Mouse (Mus musculus): ENCODE data around the gene Gm42420. TPM values are rescaled to one million over a fixed set of nuclear protein-coding genes. Genes with fewer than 3 reads are reported as not detected.

Gm42420 gene
- total RNA-seq, 2 experiments from 2014 or later: 1.3 TPM; not detected in 1

Other genes starting within 250 kb of the Gm42420 start
- gene Slc37a3, start 208.1 kb upstream of the Gm42420 start, total RNA-seq (2021): 10 to 100 TPM; 70.8 to 79.2 TPM
- not detected for gene Rab19, start 204.6 kb upstream of the Gm42420 start, total RNA-seq (2021)
- gene Mkrn1, start 165.3 kb upstream of the Gm42420 start, total RNA-seq (2021): 100 to 1,000 TPM; 131 to 151 TPM
- gene Dennd2a, start 27.9 kb upstream of the Gm42420 start, total RNA-seq (2021): 10 to 100 TPM; 20.5 to 23.7 TPM
- gene Adck2, start 11.9 kb upstream of the Gm42420 start, total RNA-seq (2021): 10 to 100 TPM; 28.5 to 31.7 TPM
- gene Ndufb2, start 6.8 kb downstream of the Gm42420 start, total RNA-seq (2021): 100 to 1,000 TPM; 174 to 188 TPM
- 100 to 1,000 TPM; 105 to 125 TPM for gene Braf, start 139.7 kb downstream of the Gm42420 start, total RNA-seq (2021)
- 10 to 100 TPM; 92.5 to 96.3 TPM for gene Mrps33, start 225.2 kb downstream of the Gm42420 start, total RNA-seq (2021)